Mouse (Mus musculus) adrenal gland, adult 10 weeks (tissue): ENCODE data around the gene Rasal1. TPM values are rescaled to one million over a fixed set of nuclear protein-coding genes. Genes with fewer than 3 reads are reported as not detected.

Experiments used
- polyA plus RNA-seq: library from polyadenylated mRNA; stranded (reverse); fragments of 350-450 nt; fragmentation: Illumina TruSeq; extraction: RNeasy Lipid Tissue Mini Kit (QIAGEN cat#74804); gene quantifications from one replicate; pipeline ENCODE4 v1.2.3, GENCODE M21; 2014; ENCODE audit warnings: low read depth, low replicate concordance

The Rasal1 gene
- polyA plus RNA-seq: not detected

DNA sequence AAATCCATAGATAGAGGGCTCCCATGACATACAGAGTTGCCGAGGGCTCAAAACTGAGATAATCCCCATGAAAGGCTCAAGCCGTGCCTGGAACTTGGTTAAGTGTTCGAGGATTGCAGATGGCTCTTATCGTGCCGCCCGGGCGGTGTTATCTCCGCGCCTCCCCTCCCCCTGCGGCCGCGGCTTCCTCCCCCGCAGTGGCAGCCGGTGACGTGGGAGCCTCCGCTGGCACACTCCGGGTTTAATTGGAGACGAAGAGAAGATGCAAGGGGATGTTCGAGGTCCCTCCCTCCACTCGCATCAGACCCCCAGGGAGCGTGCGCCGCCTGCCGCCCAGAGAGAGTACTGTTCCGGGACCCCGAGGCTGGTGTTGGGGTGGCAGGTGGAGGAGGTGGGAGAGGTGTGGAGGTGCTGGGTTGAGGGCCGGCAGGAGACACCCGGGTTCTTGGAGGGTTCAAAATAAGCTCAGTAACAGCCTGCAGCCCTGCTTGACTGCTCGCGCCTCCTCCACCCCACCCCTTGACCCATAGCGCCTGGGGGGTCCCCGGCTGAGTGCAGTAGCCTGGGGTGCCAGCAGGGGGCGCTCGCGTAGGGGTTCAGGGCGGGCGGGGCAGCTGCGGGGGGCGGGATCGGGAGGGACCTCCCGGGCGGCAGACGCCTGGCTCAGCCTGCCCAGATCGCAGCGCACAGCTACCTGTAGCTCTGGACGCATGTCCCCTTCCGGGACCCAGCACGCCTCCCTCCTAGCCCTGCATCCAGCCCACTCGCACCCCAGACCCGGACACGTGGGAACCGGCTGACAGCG, at the start of gene Rasal1:
Rasal1 (plus strand) TSS at position 244 of the 805 bp plus-strand sequence.

GRCm38 (mm10) chr5:120612442-120612821, 36.2 kb upstream of the Rasal1 start, which contains the start of the genes Rita1 and Ddx54:
Rita1 (minus strand) TSS chr5:120612589.
Ddx54 (plus strand) TSS chr5:120612739.

GRCm38 (mm10) chr5:120634131-120634530, 14.5 kb upstream of the Rasal1 start, which contains the start of gene Cfap73:
Cfap73 (minus strand) TSS chr5:120634235.

DNA sequence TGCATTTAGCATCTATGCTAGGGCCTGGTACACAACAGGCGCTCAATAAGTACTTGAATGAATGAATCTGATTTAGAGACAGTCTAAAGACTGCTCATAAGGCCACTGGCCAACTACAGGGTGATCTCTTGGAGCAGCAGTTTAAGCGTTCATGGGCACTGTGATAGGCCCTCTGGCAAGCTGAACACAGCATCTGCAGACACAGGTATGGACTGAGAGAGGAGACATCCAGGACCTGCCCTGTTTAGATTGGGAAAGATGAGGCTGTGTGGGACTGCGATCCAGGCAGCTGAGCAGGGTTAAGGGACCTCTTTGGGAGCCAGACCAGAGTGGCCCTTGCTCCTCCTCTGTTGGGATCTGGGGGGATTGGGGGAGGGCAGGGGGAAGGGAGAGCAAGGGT, 63.2 kb downstream of the Rasal1 start, which contains the start of gene Dtx1:
Dtx1 (minus strand) TSS at position 101 of the 400 bp plus-strand sequence.

Other genes starting within 250 kb of the Rasal1 start
- not detected for gene Lhx5, start 217.1 kb upstream of the Rasal1 start, polyA plus RNA-seq
- not detected for gene Sdsl, start 176.0 kb upstream of the Rasal1 start, polyA plus RNA-seq
- not detected for gene Sds, start 172.3 kb upstream of the Rasal1 start, polyA plus RNA-seq
- 1.7 TPM for gene Plbd2, start 145.2 kb upstream of the Rasal1 start, polyA plus RNA-seq
- 0.58 TPM for gene Slc8b1, start 137.6 kb upstream of the Rasal1 start, polyA plus RNA-seq
- 3.8 TPM for gene Tpcn1, start 60.1 kb upstream of the Rasal1 start, polyA plus RNA-seq
- gene Iqcd, start 59.8 kb upstream of the Rasal1 start, polyA plus RNA-seq: not detected
- not detected for gene Rita1, start 36.2 kb upstream of the Rasal1 start, polyA plus RNA-seq
- 0.58 TPM for gene Ddx54, start 36.1 kb upstream of the Rasal1 start, polyA plus RNA-seq
- gene Cfap73, start 14.6 kb upstream of the Rasal1 start, polyA plus RNA-seq: not detected
- 0.52 TPM for gene Dtx1, start 63.1 kb downstream of the Rasal1 start, polyA plus RNA-seq
- gene Oas2, start 101.0 kb downstream of the Rasal1 start, polyA plus RNA-seq: 1.2 TPM
- gene Oas3, start 128.8 kb downstream of the Rasal1 start, polyA plus RNA-seq: 0.41 TPM
- not detected for gene Oas1e, start 146.7 kb downstream of the Rasal1 start, polyA plus RNA-seq
- 0.99 TPM for gene Oas1c, start 163.7 kb downstream of the Rasal1 start, polyA plus RNA-seq
- gene Oas1f, start 198.6 kb downstream of the Rasal1 start, polyA plus RNA-seq: not detected
- gene Oas1h, start 212.6 kb downstream of the Rasal1 start, polyA plus RNA-seq: not detected
- gene Oas1g, start 238.8 kb downstream of the Rasal1 start, polyA plus RNA-seq: not detected